Mouse (Mus musculus) intestine, embryonic 16.5 days (tissue): ENCODE data around the gene Gm26620. TPM values are rescaled to one million over a fixed set of nuclear protein-coding genes. Genes with fewer than 3 reads are reported as not detected.

Experiments
- ATAC-seq: fragments of 200-750 bp; cut with Nextera tagmentation; 2 replicates; pipeline ENCODE4 v1.8.0; 2017; ENCODE audit warnings: moderate TSS enrichment, moderate library complexity
- H3K27ac ChIP-seq: fragments of 300-500 bp; sonication (generic); 2 replicates; pipeline ENCODE4 v1.5.1; 2014; ENCODE audit warnings: mild to moderate bottlenecking, low read length
- H3K27me3 ChIP-seq: fragments of 300-500 bp; sonication (generic); replicated peaks from 2 replicates; pipeline ENCODE4 v1.6.1; 2014; ENCODE audit warnings: low read length, control low read depth, mixed read lengths; ENCODE audit not compliant: control insufficient read depth, insufficient read depth
- H3K36me3 ChIP-seq: fragments of 300-500 bp; sonication (generic); 2 replicates; pipeline ENCODE4 v1.6.1; 2014; ENCODE audit warnings: low read length, control low read depth; ENCODE audit not compliant: control insufficient read depth, insufficient read depth
- H3K4me1 ChIP-seq: fragments of 300-500 bp; sonication (generic); 2 replicates; pipeline ENCODE4 v1.6.1; 2014; ENCODE audit warnings: low read length, control low read depth, mixed read lengths; ENCODE audit not compliant: control insufficient read depth, insufficient read depth
- H3K4me2 ChIP-seq: fragments of 300-500 bp; sonication (generic); 2 replicates; pipeline ENCODE4 v1.6.1; 2014; ENCODE audit warnings: low read depth, low read length, control low read depth
- H3K4me3 ChIP-seq: fragments of 300-500 bp; sonication (generic); 2 replicates; pipeline ENCODE4 v1.5.1; 2014; ENCODE audit warnings: mild to moderate bottlenecking, low read length
- H3K9ac ChIP-seq: fragments of 300-500 bp; sonication (generic); 2 replicates; pipeline ENCODE4 v1.6.1; 2014; ENCODE audit warnings: low read depth, low read length
- H3K9me3 ChIP-seq: fragments of 300-500 bp; sonication (generic); 2 replicates; pipeline ENCODE4 v1.6.1; 2016; ENCODE audit warnings: low read length, control low read depth; ENCODE audit not compliant: control insufficient read depth
- WGBS: fragments of 180-500 bp; shearing (Covaris S2); extraction: QIAGEN DNeasy Blood & Tissue Kit; methylation state at CpG from one replicate; pipeline ENCODE4 v1.1.7; 2014; 5-methylcytosine and 5-hydroxymethylcytosine counted together
- polyA plus RNA-seq: library from polyadenylated mRNA; unstranded; fragments of >200 nt; fragmentation: Nextera tagmentation; extraction: Ambion mirVana; gene quantifications from 2 replicates; pipeline ENCODE4 v1.2.1, GENCODE M21; 2015

The Gm26620 gene
- polyA plus RNA-seq, 1 experiment from 2014 or later = 2.4 TPM

DNA sequence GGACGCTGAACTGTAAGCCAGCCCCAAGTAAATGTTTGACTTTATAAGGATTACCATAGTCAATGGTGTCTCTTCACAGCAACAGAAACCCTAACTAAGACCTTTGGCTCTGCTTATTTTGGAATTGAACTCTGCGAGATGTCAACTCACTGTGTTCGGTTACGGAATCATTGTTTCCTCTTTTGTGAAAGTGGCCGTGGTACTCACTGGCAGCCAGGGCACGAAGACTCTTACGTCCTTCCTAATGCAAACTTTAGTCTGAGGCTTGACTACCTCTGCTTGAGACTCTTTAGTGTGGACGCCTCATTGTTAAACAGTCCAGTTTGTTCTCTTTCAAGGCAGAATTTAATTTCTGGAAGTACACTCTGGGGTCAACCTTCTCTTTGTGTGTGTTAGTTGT is 34.4 kb downstream of the Gm26620 start:
- Histone ChIP-seq H3K4me1 (no peaks in the 10 kb centered on the region), H3K27me3 (no peaks in the 10 kb centered on the region), H3K9me3 (no peaks in the 10 kb centered on the region), H3K9ac (no peak overlapping the region), H3K36me3 (no peaks in the 10 kb centered on the region), H3K4me2 (no peak overlapping the region), H3K4me3 (no peak overlapping the region), H3K27ac (no peak overlapping the region)
- ATAC-seq = no peak
- 90% methylated on average over 8 of the region's 8 CpGs for WGBS

DNA sequence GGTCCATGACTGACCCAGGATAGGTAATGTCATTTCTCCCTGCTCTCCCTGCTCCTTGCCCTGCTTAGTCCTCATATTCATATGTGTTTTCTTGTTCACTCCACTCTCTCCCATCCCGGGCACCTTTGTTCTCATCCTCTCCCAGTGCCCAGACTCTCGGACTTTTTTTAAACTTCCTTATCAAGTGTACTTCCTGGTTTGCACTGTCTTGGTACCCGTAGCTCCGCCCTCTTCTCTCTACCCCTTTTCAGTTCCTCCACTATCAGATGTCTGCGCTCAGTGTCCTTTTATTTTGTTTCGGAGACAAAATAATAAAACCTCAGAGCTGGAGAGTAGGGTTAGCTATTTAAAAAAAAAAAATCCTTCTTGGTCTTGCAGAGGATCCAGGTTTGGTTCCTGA is 39.6 kb downstream of the Gm26620 start:
- H3K27ac ChIP-seq = no peak overlapping the region
- H3K27me3 ChIP-seq = no peaks in the 10 kb centered on the region
- 72% methylated on average over 6 of the region's 6 CpGs for WGBS
- no peaks in the 10 kb centered on the region for H3K9me3 ChIP-seq
- H3K9ac ChIP-seq = no peak overlapping the region
- H3K4me1 ChIP-seq = no peaks in the 10 kb centered on the region
- H3K36me3 ChIP-seq = no peaks in the 10 kb centered on the region
- H3K4me3 ChIP-seq = no peak overlapping the region
- ATAC-seq = no peak
- H3K4me2 ChIP-seq = no peak overlapping the region

DNA sequence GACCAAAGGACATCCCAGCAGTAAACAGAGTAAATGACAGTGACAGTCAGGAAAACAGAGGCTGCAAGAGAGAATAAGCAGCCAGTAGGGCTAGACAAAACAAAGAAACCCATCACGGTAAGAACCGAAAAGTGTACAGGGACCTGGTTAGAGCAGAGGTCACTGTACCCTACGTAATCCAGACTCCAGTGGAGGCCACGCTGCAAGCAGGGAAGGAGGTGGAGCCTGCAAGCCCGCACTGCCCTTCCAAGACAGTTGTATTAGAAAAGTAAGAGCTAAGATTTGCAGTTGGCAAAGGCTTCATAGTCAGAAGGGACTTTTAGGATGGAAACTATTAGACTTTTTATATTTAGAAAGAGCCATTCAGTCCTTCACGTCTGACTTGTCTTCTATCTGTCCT is 42.1 kb downstream of the Gm26620 start:
- no peak overlapping the region for H3K9ac ChIP-seq
- H3K27ac ChIP-seq = no peak overlapping the region
- no peaks in the 10 kb centered on the region for H3K27me3 ChIP-seq
- ATAC-seq = no peak
- WGBS = 39% methylated on average over 6 of the region's 6 CpGs
- H3K4me1 ChIP-seq = no peaks in the 10 kb centered on the region
- H3K36me3 ChIP-seq = no peaks in the 10 kb centered on the region
- no peaks in the 10 kb centered on the region for H3K9me3 ChIP-seq
- no peak overlapping the region for H3K4me2 ChIP-seq
- no peak overlapping the region for H3K4me3 ChIP-seq

DNA sequence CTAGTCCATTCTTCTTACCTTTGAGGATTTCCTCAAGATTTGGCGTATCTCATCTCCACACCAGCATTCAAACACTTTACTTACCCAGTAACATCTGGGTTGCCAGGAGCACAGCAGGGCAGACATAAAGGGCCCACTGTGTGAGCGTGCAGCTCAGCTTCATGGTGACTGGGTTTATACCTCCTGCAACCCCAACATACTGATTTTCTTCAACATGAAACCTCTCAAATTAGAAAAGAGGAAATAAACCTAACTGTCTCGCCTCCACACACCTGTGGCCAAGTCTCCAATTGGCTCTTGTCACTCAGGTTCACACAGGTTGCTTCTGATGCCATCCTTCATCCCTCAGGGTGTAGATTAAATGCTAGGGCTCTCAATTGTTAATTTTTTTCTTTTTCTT is 42.5 kb downstream of the Gm26620 start, which contains the start of gene Fcrla:
TSS of gene Fcrla (minus strand) at position 206 of the 400 bp plus-strand sequence.
- no peak within 1 kb of the TSS for H3K9ac ChIP-seq
- no peaks in the 10 kb centered on the region for H3K36me3 ChIP-seq
- no peaks in the 10 kb centered on the region for H3K9me3 ChIP-seq
- 86% methylated on average over 3 of the region's 3 CpGs for whole genome bisulfite sequencing
- H3K27me3 ChIP-seq = no peaks in the 10 kb centered on the region
- H3K4me1 ChIP-seq = no peaks in the 10 kb centered on the region
- no peak within 1 kb of the TSS for H3K4me2 ChIP-seq
- H3K4me3 ChIP-seq = no peak within 1 kb of the TSS
- no peak within 1 kb of the TSS for H3K27ac ChIP-seq
- no peak for ATAC-seq

DNA sequence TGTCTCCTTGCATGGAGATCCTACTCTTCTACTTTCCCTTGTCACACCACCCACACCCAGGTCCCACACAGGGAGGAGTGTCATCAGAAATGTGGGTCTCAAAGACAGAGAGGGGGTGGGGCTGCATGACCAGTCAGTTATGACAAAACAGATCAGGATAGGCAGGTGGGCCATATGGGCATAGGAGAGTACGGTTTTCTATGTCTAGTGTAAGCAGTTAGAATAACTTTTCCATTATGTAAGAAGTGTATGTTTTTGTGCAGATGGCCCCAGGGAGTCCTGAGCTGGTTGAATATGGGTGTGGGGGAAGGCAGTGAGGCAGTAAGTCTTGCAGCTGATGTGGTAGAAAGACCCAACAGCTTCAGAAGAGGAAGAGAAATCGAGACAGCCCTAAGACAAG is 43.6 kb downstream of the Gm26620 start:
- Histone ChIP-seq H3K9me3 (no peaks in the 10 kb centered on the region), H3K27me3 (no peaks in the 10 kb centered on the region), H3K27ac (no peak overlapping the region), H3K36me3 (no peaks in the 10 kb centered on the region), H3K4me1 (no peaks in the 10 kb centered on the region), H3K4me2 (no peak overlapping the region), H3K9ac (no peak overlapping the region), H3K4me3 (no peak overlapping the region)
- ATAC-seq = no peak
- 67% methylated on average over 2 of the region's 2 CpGs for WGBS

DNA sequence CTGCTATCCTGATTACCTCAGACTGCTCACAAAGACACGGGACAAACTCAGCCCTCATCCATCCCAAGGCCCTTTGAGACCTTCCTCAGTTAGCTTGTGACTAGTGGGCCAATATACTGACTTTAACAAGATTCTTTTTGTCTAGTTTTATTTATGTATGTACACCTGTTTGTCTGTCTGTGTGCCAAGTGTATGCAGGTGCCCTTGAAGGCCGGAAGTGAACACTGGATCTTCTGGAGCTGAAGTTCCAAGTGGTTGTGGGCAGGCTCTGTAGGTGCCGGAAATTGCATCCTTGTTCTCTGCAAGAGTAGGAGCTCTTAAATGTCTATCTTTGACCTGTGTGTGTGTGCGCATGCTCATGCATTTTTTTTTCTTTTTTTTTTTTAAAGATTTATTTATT is 44.4 kb downstream of the Gm26620 start:
- Histone ChIP-seq H3K9me3 (no peaks in the 10 kb centered on the region), H3K27ac (no peak overlapping the region)

DNA sequence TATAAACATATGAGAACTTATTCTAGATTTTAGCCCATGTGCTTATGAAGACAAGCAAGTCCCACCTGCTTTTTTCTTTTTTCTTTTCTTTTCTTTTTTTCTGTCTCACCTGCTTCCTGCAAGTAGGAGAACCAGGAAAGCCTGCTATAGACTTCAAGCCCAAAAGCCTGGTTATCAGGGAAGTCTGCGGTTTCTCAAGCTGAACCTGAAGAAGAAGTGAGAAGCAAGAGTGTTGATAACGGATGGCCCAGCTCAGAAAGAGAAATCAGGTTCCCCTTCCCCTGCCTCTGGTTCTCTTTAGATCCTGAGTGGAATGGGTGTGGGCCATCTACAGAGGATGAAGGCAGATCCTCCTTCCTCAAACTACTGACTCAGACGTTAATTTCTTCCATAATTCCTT is 47.2 kb downstream of the Gm26620 start:
- WGBS = 78% methylated on average over 3 of the region's 3 CpGs
- no peak for ATAC-seq

More for the DNA sequence above, 44.4 kb downstream of the Gm26620 start:
- Histone ChIP-seq H3K4me1 (no peaks in the 10 kb centered on the region), H3K9ac (no peak overlapping the region), H3K4me3 (no peak overlapping the region), H3K36me3 (no peaks in the 10 kb centered on the region), H3K27me3 (no peaks in the 10 kb centered on the region), H3K4me2 (no peak overlapping the region)
- ATAC-seq = no peak
- 87% methylated on average over 4 of the region's 4 CpGs for WGBS

DNA sequence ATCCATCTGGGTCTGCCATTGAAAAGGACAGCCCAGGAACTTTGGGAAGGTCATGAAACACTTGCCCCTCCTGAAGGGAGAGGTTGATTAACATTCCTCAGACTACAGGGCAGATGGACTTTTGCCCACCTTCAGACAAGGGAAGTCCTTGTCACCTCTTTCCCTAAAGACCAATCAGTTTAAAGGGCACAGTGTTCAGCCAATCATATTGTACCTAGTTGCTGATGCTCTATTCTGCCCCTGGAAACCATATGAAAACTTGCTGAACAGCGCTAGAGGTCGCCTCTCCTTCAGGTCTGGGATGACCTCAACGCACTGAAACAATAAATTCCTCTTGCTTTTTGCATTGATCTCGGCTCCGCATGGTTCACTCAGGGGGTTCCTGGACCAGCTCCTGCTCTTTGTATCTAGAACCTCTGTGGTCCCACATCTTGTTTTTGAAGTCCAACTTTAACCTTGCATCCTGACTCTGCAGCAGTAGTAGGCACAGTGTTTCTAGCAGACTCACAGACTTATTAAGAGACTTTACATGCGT is 48.6 kb downstream of the Gm26620 start:
- Histone ChIP-seq H3K36me3 (no peaks in the 10 kb centered on the region), H3K27ac (no peak overlapping the region), H3K9ac (no peak overlapping the region), H3K4me3 (no peak overlapping the region), H3K27me3 (no peaks in the 10 kb centered on the region), H3K4me1 (no peaks in the 10 kb centered on the region), H3K9me3 (no peaks in the 10 kb centered on the region), H3K4me2 (no peak overlapping the region)
- ATAC-seq = no peak
- WGBS = 75% methylated on average over 6 of the region's 6 CpGs

More for the DNA sequence above, 47.2 kb downstream of the Gm26620 start:
- H3K4me3 ChIP-seq = no peak overlapping the region
- H3K9ac ChIP-seq = no peak overlapping the region
- no peaks in the 10 kb centered on the region for H3K36me3 ChIP-seq
- H3K4me1 ChIP-seq = no peaks in the 10 kb centered on the region
- no peak overlapping the region for H3K4me2 ChIP-seq
- H3K27ac ChIP-seq = no peak overlapping the region
- no peaks in the 10 kb centered on the region for H3K27me3 ChIP-seq
- no peaks in the 10 kb centered on the region for H3K9me3 ChIP-seq

DNA sequence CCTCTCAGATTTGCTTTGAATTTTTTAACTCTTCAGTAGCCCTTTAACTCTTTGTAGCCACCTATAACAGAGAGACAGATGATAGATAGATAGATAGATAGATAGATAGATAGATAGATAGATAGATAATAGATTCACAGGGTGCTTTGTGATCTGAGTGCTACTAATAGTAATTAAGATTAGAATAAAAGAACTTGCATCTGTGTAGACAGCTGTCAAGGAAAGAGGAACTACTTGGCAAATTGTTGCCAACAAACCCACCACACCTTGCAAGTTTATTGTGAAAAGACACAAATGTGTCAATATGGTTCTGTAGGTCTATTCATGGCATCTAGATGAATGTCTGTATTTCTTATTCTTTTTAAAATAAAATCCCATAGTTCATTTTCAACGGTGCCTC is 49.1 kb downstream of the Gm26620 start:
- Histone ChIP-seq H3K27me3 (no peaks in the 10 kb centered on the region), H3K4me2 (no peak overlapping the region)
- no peak for ATAC-seq

DNA sequence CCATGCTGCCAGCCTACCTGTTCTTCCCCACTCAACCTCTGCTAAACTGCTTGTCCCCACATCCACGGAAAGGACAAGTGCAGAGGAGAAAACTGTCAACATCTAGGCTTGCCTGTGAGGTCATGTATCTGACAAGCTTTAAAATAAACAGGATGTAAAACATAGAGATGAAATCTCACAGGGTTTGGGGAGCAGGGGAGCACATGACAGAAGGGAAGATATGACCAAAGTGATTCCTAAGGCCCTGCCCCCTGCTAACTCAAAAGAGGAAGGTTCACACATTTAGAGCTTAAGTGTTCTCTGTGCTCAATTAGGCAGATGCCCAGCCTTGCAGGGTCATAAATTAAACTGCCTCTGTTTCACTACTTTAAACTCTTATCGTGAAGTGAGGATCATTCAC is 49.5 kb downstream of the Gm26620 start:
- Histone ChIP-seq H3K4me3 (no peak overlapping the region), H3K27me3 (no peaks in the 10 kb centered on the region), H3K36me3 (no peaks in the 10 kb centered on the region), H3K27ac (no peak overlapping the region), H3K9ac (no peak overlapping the region), H3K9me3 (no peaks in the 10 kb centered on the region), H3K4me1 (no peaks in the 10 kb centered on the region), H3K4me2 (no peak overlapping the region)
- WGBS = 53% methylated on average over 2 of the region's 2 CpGs
- no peak for ATAC-seq

More for the DNA sequence above, 49.1 kb downstream of the Gm26620 start:
- H3K9ac ChIP-seq = no peak overlapping the region
- H3K4me1 ChIP-seq = no peaks in the 10 kb centered on the region
- no peaks in the 10 kb centered on the region for H3K36me3 ChIP-seq
- H3K9me3 ChIP-seq = no peaks in the 10 kb centered on the region
- 76% methylated on average over 1 of the region's 1 CpGs for WGBS
- H3K4me3 ChIP-seq = no peak overlapping the region
- H3K27ac ChIP-seq = no peak overlapping the region
